Mouse (Mus musculus) limb, embryonic 14.5 days (tissue): ENCODE measurements around the gene Usp8. TPM values are rescaled to one million over a fixed set of nuclear protein-coding genes. Genes with fewer than 3 reads are reported as not detected.

Source experiments
- ATAC-seq: fragments of 200-750 bp; cut with Nextera tagmentation; 2 replicates; pipeline ENCODE4 v1.8.0; 2017; ENCODE audit warnings: low read depth, moderate number of reproducible peaks, moderate TSS enrichment; ENCODE audit not compliant: low FRiP score
- DNase-seq: peaks from one replicate; pipeline ENCODE4 v3.0.0-alpha.2; 2015; ENCODE audit warnings: low spot score
- H3K27ac ChIP-seq: fragments of 300-500 bp; sonication (generic); replicated peaks from 2 replicates; pipeline ENCODE4 v1.5.1; 2014; ENCODE audit warnings: low read depth, mild to moderate bottlenecking, low read length, moderate library complexity, mixed read lengths
- H3K27me3 ChIP-seq: fragments of 300-500 bp; sonication (generic); 2 replicates; pipeline ENCODE4 v1.6.1; 2014; ENCODE audit warnings: low read length, mixed read lengths; ENCODE audit not compliant: control insufficient read depth, insufficient read depth
- H3K36me3 ChIP-seq: fragments of 300-500 bp; sonication (generic); 2 replicates; pipeline ENCODE4 v1.6.1; 2014; ENCODE audit warnings: mild to moderate bottlenecking, low read length, moderate library complexity, mixed read lengths; ENCODE audit not compliant: control insufficient read depth, insufficient read depth
- H3K4me1 ChIP-seq: fragments of 300-500 bp; sonication (generic); 2 replicates; pipeline ENCODE4 v1.6.1; 2014; ENCODE audit warnings: antibody characterized with exemption, low read length, mixed read lengths; ENCODE audit not compliant: control insufficient read depth, insufficient read depth
- H3K4me2 ChIP-seq: fragments of 300-500 bp; sonication (generic); replicated peaks from 2 replicates; pipeline ENCODE4 v1.6.1; 2014; ENCODE audit warnings: low read depth, mild to moderate bottlenecking, low read length, moderate library complexity; ENCODE audit not compliant: severe bottlenecking
- H3K4me3 ChIP-seq: fragments of 300-500 bp; sonication (generic); replicated peaks from 2 replicates; pipeline ENCODE4 v1.5.1; 2014; ENCODE audit warnings: low read length
- H3K9ac ChIP-seq: fragments of 300-500 bp; sonication (generic); 2 replicates; pipeline ENCODE4 v1.6.1; 2014; ENCODE audit warnings: mild to moderate bottlenecking, low read depth, low read length, moderate library complexity; ENCODE audit not compliant: severe bottlenecking
- H3K9me3 ChIP-seq: fragments of 300-500 bp; sonication (generic); 2 replicates; pipeline ENCODE4 v1.6.1; 2016; ENCODE audit warnings: low read length; ENCODE audit not compliant: control insufficient read depth
- POLR2A ChIP-seq: fragments of 200-500 bp; IDR thresholded peaks from 2 replicates; pipeline ENCODE4 v1.8.0; 2012; ENCODE audit warnings: inconsistent platforms, mild to moderate bottlenecking, moderate library complexity, borderline replicate concordance; ENCODE audit not compliant: insufficient read depth, insufficient read length; ENCODE audit errors: extremely low read depth
- whole genome bisulfite sequencing: fragments of 180-500 bp; shearing (Covaris S2); extraction: QIAGEN DNeasy Blood & Tissue Kit; methylation state at CpG from one replicate; pipeline ENCODE4 v1.1.7; 2014; 5-methylcytosine and 5-hydroxymethylcytosine counted together
- polyA plus RNA-seq, 2 experiments: library from polyadenylated mRNA; depleted of rRNA in 1 of 2; stranded (reverse) in 1 of 2; unstranded in 1 of 2; fragments of >200 nt; fragmentation: Nextera tagmentation in 1 of 2; extraction: Ambion mirVana in 1 of 2; gene quantifications; 2 replicates each; pipeline versions ENCODE4 v1.2.1 to v1.2.3; 2012 to 2014

Gene Usp8
- polyA plus RNA-seq, 2 experiments, result 37.0 to 39.0 TPM

- TF ChIP-seq POLR2A, result no peak
- Histone ChIP-seq H3K4me1 (no peaks in the 10 kb centered on the region), H3K4me2 (no peak overlapping the region), H3K27ac (no peak overlapping the region), H3K27me3 (no peaks in the 10 kb centered on the region), H3K9me3 (no peaks in the 10 kb centered on the region), H3K9ac (no peak overlapping the region), H3K36me3 (no peaks in the 10 kb centered on the region), H3K4me3 (no peak overlapping the region)
- no peak for DNase-seq
- WGBS, result 60% methylated on average over 4 of the region's 4 CpGs
- ATAC-seq, result no peak
Measured at GRCm38 (mm10) chr2:126775951-126776350, 68.8 kb downstream of the Usp8 start.

GRCm38 (mm10) chr2:126776416-126776815 is 69.3 kb downstream of the Usp8 start:
- TF ChIP-seq POLR2A, result no peak
- Histone ChIP-seq H3K27me3 (no peaks in the 10 kb centered on the region), H3K4me1 (no peaks in the 10 kb centered on the region), H3K9me3 (no peaks in the 10 kb centered on the region), H3K4me2 (no peak overlapping the region), H3K4me3 (no peak overlapping the region), H3K27ac (no peak overlapping the region), H3K9ac (no peak overlapping the region), H3K36me3 (no peaks in the 10 kb centered on the region)
- DNase-seq (no peak), ATAC-seq (no peak)
- WGBS, result 52% methylated on average over 1 of the region's 1 CpGs

GRCm38 (mm10) chr2:126778806-126779205 is 71.7 kb downstream of the Usp8 start:
- Histone ChIP-seq H3K9ac (no peak overlapping the region), H3K36me3 (no peaks in the 10 kb centered on the region), H3K27me3 (no peaks in the 10 kb centered on the region), H3K4me1 (no peaks in the 10 kb centered on the region), H3K4me2 (no peak overlapping the region), H3K27ac (no peak overlapping the region), H3K4me3 (no peak overlapping the region), H3K9me3 (no peaks in the 10 kb centered on the region)
- DNase-seq, result no peak
- WGBS, result 87% methylated on average over 4 of the region's 4 CpGs
- TF ChIP-seq POLR2A, result no peak
- no peak for ATAC-seq

GRCm38 (mm10) chr2:126780286-126780685 is 73.2 kb downstream of the Usp8 start:
- 86% methylated on average over 10 of the region's 10 CpGs for WGBS
- Histone ChIP-seq H3K4me1 (no peaks in the 10 kb centered on the region), H3K9ac (no peak overlapping the region), H3K4me2 (no peak overlapping the region), H3K36me3 (no peaks in the 10 kb centered on the region), H3K27me3 (no peaks in the 10 kb centered on the region), H3K9me3 (no peaks in the 10 kb centered on the region), H3K27ac (no peak overlapping the region), H3K4me3 (no peak overlapping the region)
- no peak for ATAC-seq
- no peak for TF ChIP-seq POLR2A
- DNase-seq, result no peak

- DNase-seq, result no peak
- no peak overlapping the region for H3K9ac ChIP-seq
- H3K27me3 ChIP-seq, result no peaks in the 10 kb centered on the region
- H3K36me3 ChIP-seq, result no peaks in the 10 kb centered on the region
- no peak for TF ChIP-seq POLR2A
- no peak overlapping the region for H3K27ac ChIP-seq
- H3K4me1 ChIP-seq, result no peaks in the 10 kb centered on the region
- no peak overlapping the region for H3K4me2 ChIP-seq
- no peak for ATAC-seq
- 89% methylated on average over 1 of the region's 1 CpGs for WGBS
- H3K9me3 ChIP-seq, result no peaks in the 10 kb centered on the region
- H3K4me3 ChIP-seq, result no peak overlapping the region
Measured at GRCm38 (mm10) chr2:126781478-126781877, 74.3 kb downstream of the Usp8 start.

GRCm38 (mm10) chr2:126782433-126782832 is 75.3 kb downstream of the Usp8 start:
- Histone ChIP-seq H3K4me2 (no peak overlapping the region), H3K4me3 (no peak overlapping the region), H3K9ac (no peak overlapping the region), H3K9me3 (no peaks in the 10 kb centered on the region), H3K27ac (no peak overlapping the region), H3K36me3 (no peaks in the 10 kb centered on the region), H3K4me1 (no peaks in the 10 kb centered on the region), H3K27me3 (no peaks in the 10 kb centered on the region)
- no peak for TF ChIP-seq POLR2A
- ATAC-seq (no peak), DNase-seq (peak; percentile 67)
- WGBS, result 79% methylated on average over 3 of the region's 3 CpGs
